Mouse (Mus musculus): Measurements from ENCODE around the gene Utp3. TPM values are rescaled to one million over a fixed set of nuclear protein-coding genes. Genes with fewer than 3 reads are reported as not detected.

Gene Utp3
- polyA plus RNA-seq, 2 experiments, result 43.5 to 56.4 TPM

DNA sequence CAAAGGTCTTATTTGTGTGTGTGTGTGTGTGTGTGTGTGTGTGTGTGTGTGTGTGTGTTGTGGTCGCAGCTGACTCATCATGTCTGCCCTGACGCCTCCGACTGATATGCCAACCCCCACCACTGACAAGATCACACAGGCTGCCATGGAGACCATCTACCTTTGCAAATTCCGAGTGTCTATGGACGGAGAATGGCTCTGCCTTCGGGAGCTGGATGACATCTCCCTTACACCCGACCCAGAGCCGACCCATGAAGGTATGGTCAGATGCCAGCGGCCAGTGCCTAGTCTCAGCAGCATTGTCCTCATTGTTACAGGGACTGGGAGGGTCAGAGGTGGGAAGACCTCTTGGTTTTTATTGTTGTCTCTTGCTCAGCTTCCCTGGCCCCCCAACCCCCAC, 29.8 kb downstream of the Utp3 start:
- no peak overlapping the region for H3K4me2 ChIP-seq (replicated peaks; ENCODE audit: low read depth, low read length, severe bottlenecking)
- no peaks in the 10 kb centered on the region for H3K9me3 ChIP-seq (ENCODE audit: control insufficient read depth, low read length)
- DNase-seq (ENCODE audit: low spot score) (no peak), ATAC-seq (ENCODE audit: low FRiP score, low read depth) (no peak)
- H3K4me1 ChIP-seq (ENCODE audit: control insufficient read depth, insufficient read depth, low read length), result peaks cover 8% of the 10 kb centered on the region
- no peak overlapping the region for H3K27ac ChIP-seq (replicated peaks; ENCODE audit: low read depth, low read length)
- no peaks in the 10 kb centered on the region; the same call in 1 of the 2 replicates for H3K36me3 ChIP-seq (ENCODE audit: control insufficient read depth, insufficient read depth, low read length)
- no peaks in the 10 kb centered on the region for H3K27me3 ChIP-seq (ENCODE audit: control insufficient read depth, insufficient read depth, low read length)
- no peak for TF ChIP-seq POLR2A (IDR thresholded peaks at IDR 0.05; ENCODE audit: borderline replicate concordance, extremely low read depth, insufficient read depth, insufficient read length)
- H3K9ac ChIP-seq (ENCODE audit: low read depth, low read length, severe bottlenecking), result no peak overlapping the region
- 84% methylated on average over 9 of the region's 9 CpGs for WGBS
- H3K4me3 ChIP-seq (replicated peaks; ENCODE audit: low read length), result no peak overlapping the region

DNA sequence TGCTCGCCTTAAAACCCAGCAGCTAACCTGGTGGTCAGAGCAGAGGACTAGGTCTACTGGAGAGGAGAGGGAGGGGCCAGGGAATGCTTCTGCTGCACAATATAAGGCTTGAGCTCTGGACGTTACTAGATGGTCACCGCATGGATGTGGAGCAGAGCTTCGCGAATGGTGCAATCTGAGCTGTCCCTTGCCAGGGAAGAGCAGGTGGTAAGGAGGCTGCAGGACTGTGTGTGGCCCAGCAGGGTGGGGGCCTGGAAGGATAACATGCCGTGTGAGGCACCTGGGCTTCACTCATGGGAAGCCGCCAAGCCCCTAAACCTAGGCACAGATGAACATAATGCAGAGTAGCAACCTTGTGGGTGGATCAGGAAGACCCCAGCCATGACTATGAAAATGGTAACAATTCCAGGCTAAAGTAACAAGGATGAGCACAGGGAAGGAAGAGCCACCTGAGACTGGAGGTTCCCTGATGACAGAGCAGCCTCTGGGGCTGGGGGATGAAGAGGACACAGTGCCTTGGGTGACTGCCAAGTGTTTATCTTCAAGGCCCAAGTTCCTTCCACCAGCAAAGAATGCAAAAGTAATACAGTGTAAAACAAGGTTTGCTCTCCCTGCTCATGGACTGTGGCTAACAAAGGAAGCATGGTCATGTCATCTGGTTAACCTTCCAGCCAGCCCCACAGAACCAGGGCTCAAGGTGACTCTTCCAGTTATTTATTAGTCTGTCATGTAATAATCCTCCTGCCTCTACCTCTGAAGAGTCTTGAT, 32.3 kb downstream of the Utp3 start:
- 72% methylated on average over 7 of the region's 7 CpGs for WGBS
- no peak; the same call in 1 of the 2 replicates for ATAC-seq (ENCODE audit: low FRiP score, low read depth)

DNA sequence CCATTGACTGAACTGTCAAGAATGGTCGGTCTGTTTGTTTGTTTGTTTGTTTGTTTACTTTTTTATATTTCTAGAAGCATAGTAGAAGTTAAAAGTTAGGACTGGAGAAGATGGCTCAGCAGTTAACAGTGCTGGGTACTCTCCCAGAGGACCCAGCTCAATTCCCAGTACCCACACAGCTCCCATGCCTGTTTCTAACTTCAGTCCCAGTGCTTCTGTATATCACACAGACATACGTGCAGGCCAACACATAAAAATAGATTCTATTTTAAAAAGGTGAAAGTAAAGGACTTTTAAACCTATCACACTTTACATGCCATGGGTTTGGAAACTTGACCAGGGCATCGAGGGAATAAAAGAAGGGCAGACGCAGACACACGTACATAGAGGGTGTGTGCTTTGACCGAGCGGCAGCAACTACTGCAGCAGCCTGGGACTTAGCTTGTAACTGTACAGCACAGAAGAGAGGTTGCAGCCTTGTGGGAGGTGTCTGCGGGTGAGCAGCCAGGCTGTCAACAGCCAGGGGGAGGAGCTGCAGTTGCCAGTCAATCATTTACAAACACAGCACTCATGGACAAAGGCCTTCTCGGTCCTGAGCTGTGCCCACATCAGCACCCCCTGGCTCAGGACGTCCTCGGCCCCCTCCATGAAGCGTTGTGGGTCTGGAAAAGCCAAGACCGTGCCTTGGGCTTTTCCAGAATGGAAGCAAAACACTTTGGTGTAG, 33.1 kb downstream of the Utp3 start:
- ATAC-seq (ENCODE audit: low FRiP score, low read depth), result 0 out of 2 replicates have a peak, but pooled peaks have one; percentile 28
- TF ChIP-seq POLR2A (IDR thresholded peaks at IDR 0.05; ENCODE audit: borderline replicate concordance, extremely low read depth, insufficient read depth, insufficient read length), result no peak
- no peak for DNase-seq (ENCODE audit: low spot score)
- Histone ChIP-seq H3K4me1 (ENCODE audit: control insufficient read depth, insufficient read depth, low read length) (peaks cover 8% of the 10 kb centered on the region), H3K4me2 (replicated peaks; ENCODE audit: low read depth, low read length, severe bottlenecking) (0 out of 2 replicates have a peak overlapping the region, but pooled peaks have one; percentile 4), H3K36me3 (ENCODE audit: control insufficient read depth, insufficient read depth, low read length) (no peaks in the 10 kb centered on the region), H3K4me3 (replicated peaks; ENCODE audit: low read length) (no peak overlapping the region), H3K9me3 (ENCODE audit: control insufficient read depth, low read length) (no peaks in the 10 kb centered on the region), H3K27ac (replicated peaks; ENCODE audit: low read depth, low read length) (no peak overlapping the region), H3K9ac (ENCODE audit: low read depth, low read length, severe bottlenecking) (no peak overlapping the region), H3K27me3 (ENCODE audit: control insufficient read depth, insufficient read depth, low read length) (no peaks in the 10 kb centered on the region)
- 51% methylated on average over 13 of the region's 13 CpGs for WGBS

More for the DNA sequence above, 32.3 kb downstream of the Utp3 start:
- H3K4me2 ChIP-seq (replicated peaks; ENCODE audit: low read depth, low read length, severe bottlenecking), result no peak overlapping the region
- no peak for DNase-seq (ENCODE audit: low spot score)
- no peaks in the 10 kb centered on the region for H3K36me3 ChIP-seq (ENCODE audit: control insufficient read depth, insufficient read depth, low read length)
- H3K27ac ChIP-seq (replicated peaks; ENCODE audit: low read depth, low read length), result no peak overlapping the region
- no peak overlapping the region for H3K9ac ChIP-seq (ENCODE audit: low read depth, low read length, severe bottlenecking)
- H3K9me3 ChIP-seq (ENCODE audit: control insufficient read depth, low read length), result no peaks in the 10 kb centered on the region
- H3K4me1 ChIP-seq (ENCODE audit: control insufficient read depth, insufficient read depth, low read length), result peaks cover 8% of the 10 kb centered on the region
- H3K27me3 ChIP-seq (ENCODE audit: control insufficient read depth, insufficient read depth, low read length), result no peaks in the 10 kb centered on the region
- TF ChIP-seq POLR2A (IDR thresholded peaks at IDR 0.05; ENCODE audit: borderline replicate concordance, extremely low read depth, insufficient read depth, insufficient read length), result no peak
- H3K4me3 ChIP-seq (replicated peaks; ENCODE audit: low read length), result no peak overlapping the region

DNA sequence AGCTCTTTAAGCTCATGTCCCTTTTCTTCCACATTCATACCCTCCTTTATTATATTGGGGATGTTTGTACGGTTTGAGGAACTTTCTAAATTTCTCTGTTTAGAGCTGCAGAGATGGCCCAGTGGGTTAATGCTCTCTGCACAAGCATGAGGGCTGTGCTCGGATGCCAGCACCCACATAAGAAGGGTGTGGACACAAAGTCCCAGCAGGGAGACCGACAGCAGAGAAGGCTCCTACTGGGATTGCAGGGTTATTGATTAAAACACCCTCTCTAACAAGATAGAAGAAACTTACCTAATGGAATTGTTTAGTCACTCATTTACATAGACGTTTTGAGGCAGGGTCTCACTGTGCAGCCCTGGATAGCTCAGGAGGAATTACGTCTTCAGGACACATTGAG, 34.2 kb downstream of the Utp3 start:
- DNase-seq (ENCODE audit: low spot score) (no peak), ATAC-seq (ENCODE audit: low FRiP score, low read depth) (no peak)
- Histone ChIP-seq H3K9me3 (ENCODE audit: control insufficient read depth, low read length) (no peaks in the 10 kb centered on the region), H3K36me3 (ENCODE audit: control insufficient read depth, insufficient read depth, low read length) (no peaks in the 10 kb centered on the region), H3K4me2 (replicated peaks; ENCODE audit: low read depth, low read length, severe bottlenecking) (no peak overlapping the region), H3K27ac (replicated peaks; ENCODE audit: low read depth, low read length) (no peak overlapping the region), H3K4me1 (ENCODE audit: control insufficient read depth, insufficient read depth, low read length) (peaks cover 8% of the 10 kb centered on the region), H3K9ac (ENCODE audit: low read depth, low read length, severe bottlenecking) (no peak overlapping the region), H3K4me3 (replicated peaks; ENCODE audit: low read length) (no peak overlapping the region), H3K27me3 (ENCODE audit: control insufficient read depth, insufficient read depth, low read length) (no peaks in the 10 kb centered on the region)
- WGBS, result 73% methylated on average over 5 of the region's 5 CpGs
- TF ChIP-seq POLR2A (IDR thresholded peaks at IDR 0.05; ENCODE audit: borderline replicate concordance, extremely low read depth, insufficient read depth, insufficient read length), result no peak

DNA sequence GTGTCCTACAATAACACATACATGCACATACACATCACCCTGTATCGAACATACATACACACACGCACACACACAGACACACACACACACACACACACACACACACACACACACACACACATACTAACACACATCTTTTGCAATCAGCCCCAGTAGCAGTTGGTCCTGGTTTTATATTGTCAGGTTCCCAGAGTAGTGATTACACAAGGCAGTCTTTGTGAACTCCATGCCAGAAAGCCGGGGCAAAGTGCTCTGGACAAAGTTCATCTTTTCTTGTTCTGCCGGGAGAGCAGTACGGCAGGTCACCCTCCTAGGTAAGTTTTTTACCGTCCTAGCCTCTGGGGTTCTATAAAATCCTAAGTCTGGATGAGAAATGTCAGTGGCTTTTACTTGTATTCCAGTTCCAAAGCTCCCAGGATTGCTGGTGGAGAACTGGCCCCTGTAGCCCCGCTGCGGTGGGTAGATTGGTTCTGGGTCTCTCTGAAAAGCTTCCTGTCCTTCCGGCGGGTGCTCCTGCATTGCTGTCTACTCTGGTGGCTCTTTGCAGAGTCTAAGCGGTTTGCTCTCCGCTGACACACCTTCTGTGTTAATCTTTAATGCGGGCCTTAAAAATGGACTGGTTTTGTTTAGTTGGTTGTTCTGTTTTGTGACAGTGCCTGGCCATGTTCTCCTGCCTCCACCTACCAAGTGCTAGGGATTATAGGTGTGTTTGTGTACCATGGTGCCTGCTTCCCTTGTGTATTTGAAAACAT, 39.3 kb downstream of the Utp3 start:
- Histone ChIP-seq H3K27me3 (ENCODE audit: control insufficient read depth, insufficient read depth, low read length) (no peaks in the 10 kb centered on the region), H3K4me2 (replicated peaks; ENCODE audit: low read depth, low read length, severe bottlenecking) (no peak overlapping the region), H3K4me3 (replicated peaks; ENCODE audit: low read length) (no peak overlapping the region), H3K4me1 (ENCODE audit: control insufficient read depth, insufficient read depth, low read length) (no peaks in the 10 kb centered on the region), H3K36me3 (ENCODE audit: control insufficient read depth, insufficient read depth, low read length) (no peaks in the 10 kb centered on the region), H3K9me3 (ENCODE audit: control insufficient read depth, low read length) (no peaks in the 10 kb centered on the region), H3K27ac (replicated peaks; ENCODE audit: low read depth, low read length) (no peak overlapping the region), H3K9ac (ENCODE audit: low read depth, low read length, severe bottlenecking) (no peak overlapping the region)
- no peak for TF ChIP-seq POLR2A (IDR thresholded peaks at IDR 0.05; ENCODE audit: borderline replicate concordance, extremely low read depth, insufficient read depth, insufficient read length)
- ATAC-seq (ENCODE audit: low FRiP score, low read depth), result no peak
- WGBS, result 85% methylated on average over 13 of the region's 13 CpGs
- DNase-seq (ENCODE audit: low spot score), result no peak
